Mouse (Mus musculus): Measurements from ENCODE around the gene Gprc5d.

Gene Gprc5d

GRCm38 (mm10) chr6:135065236-135065957 is 52.7 kb downstream of the Gprc5d start, which contains the start of gene Gprc5a:
Gene Gprc5a, plus strand, starts transcription at chr6:135065651.
- no peak for DNase-seq

GRCm38 (mm10) chr6:135064621-135065020 is 53.5 kb downstream of the Gprc5d start:
- DNase-seq = no peak

GRCm38 (mm10) chr6:135060728-135061127 is 57.4 kb downstream of the Gprc5d start:
- DNase-seq = no peak

All from cerebellum, adult 9-11 months (tissue).